Mouse (Mus musculus) midbrain, embryonic 15.5 days (tissue): ENCODE measurements at regions not wholly inside any gene's neighbourhood (a gene's known extent, or its start where the extent isn't known, plus 50 kb on each side); places are given as distances from the start of the nearest gene placed in this dataset.
"Not testable (repeated sequence)": the region's sequence is repeated elsewhere in the genome, so short reads cannot be mapped to it uniquely, and the experiment has no call there.

Source experiments
- ATAC-seq: fragments of 200-750 bp; cut with Nextera tagmentation; replicated peaks from 2 replicates; pipeline ENCODE4 v1.8.0; 2017; ENCODE audit warnings: moderate TSS enrichment
- H3K27ac ChIP-seq: fragments of 300-500 bp; sonication (generic); 2 replicates; pipeline ENCODE4 v1.5.1; 2015; ENCODE audit warnings: mild to moderate bottlenecking, inconsistent platforms
- H3K27me3 ChIP-seq: fragments of 300-500 bp; sonication (generic); replicated peaks from 2 replicates; pipeline ENCODE4 v1.6.1; 2015; ENCODE audit warnings: inconsistent platforms
- H3K36me3 ChIP-seq: fragments of 300-500 bp; sonication (generic); replicated peaks from 2 replicates; pipeline ENCODE4 v1.6.1; 2015; ENCODE audit warnings: inconsistent platforms
- H3K4me1 ChIP-seq: fragments of 300-500 bp; sonication (generic); 2 replicates; pipeline ENCODE4 v1.6.1; 2015; ENCODE audit warnings: inconsistent platforms
- H3K4me2 ChIP-seq: fragments of 300-500 bp; sonication (generic); 2 replicates; pipeline ENCODE4 v1.6.1; 2015; ENCODE audit warnings: inconsistent platforms, mild to moderate bottlenecking, moderate library complexity
- H3K4me3 ChIP-seq: fragments of 300-500 bp; sonication (generic); 2 replicates; pipeline ENCODE4 v1.5.1; 2015; ENCODE audit warnings: mild to moderate bottlenecking, inconsistent platforms
- H3K9ac ChIP-seq: fragments of 300-500 bp; sonication (generic); 2 replicates; pipeline ENCODE4 v1.6.1; 2015; ENCODE audit warnings: mild to moderate bottlenecking, inconsistent platforms
- H3K9me3 ChIP-seq: fragments of 300-500 bp; sonication (generic); 2 replicates; pipeline ENCODE4 v1.6.1; 2016; ENCODE audit warnings: inconsistent platforms
- WGBS: fragments of 180-500 bp; shearing (Covaris S2); methylation state at CpG from one replicate; pipeline ENCODE4 v1.1.7; 2015; ENCODE audit warnings: mixed read lengths; 5-methylcytosine and 5-hydroxymethylcytosine counted together

GRCm38 (mm10) chr4:45631276-45632045 lies 99.2 kb upstream of the Shb start:
- Histone ChIP-seq H3K4me3 (no peak overlapping the region), H3K4me1 (peaks cover 11% of the 10 kb centered on the region), H3K9ac (no peak overlapping the region), H3K27me3 (no peaks in the 10 kb centered on the region), H3K36me3 (no peaks in the 10 kb centered on the region), H3K27ac (no peak overlapping the region), H3K4me2 (no peak overlapping the region), H3K9me3 (no peaks in the 10 kb centered on the region)
- ATAC-seq: no peak
- 60% methylated on average over 7 of the region's 7 CpGs for WGBS

- H3K9ac ChIP-seq: no peak overlapping the region
- H3K4me2 ChIP-seq: no peak overlapping the region
- H3K4me3 ChIP-seq: no peak overlapping the region
- H3K4me1 ChIP-seq: peaks cover 3% of the 10 kb centered on the region; the same call in 1 of the 2 replicates
- no peaks in the 10 kb centered on the region for H3K9me3 ChIP-seq
- no peaks in the 10 kb centered on the region for H3K27me3 ChIP-seq
- 68% methylated on average over 7 of the region's 7 CpGs for WGBS
- H3K27ac ChIP-seq: no peak overlapping the region
- no peak for ATAC-seq
- no peaks in the 10 kb centered on the region for H3K36me3 ChIP-seq
Measured at GRCm38 (mm10) chr4:45625633-45626032, 93.4 kb upstream of the Shb start.

GRCm38 (mm10) chr4:45622017-45622416 lies 89.7 kb upstream of the Shb start:
- no peak overlapping the region for H3K4me2 ChIP-seq
- no peaks in the 10 kb centered on the region for H3K9me3 ChIP-seq
- 96% methylated on average over 5 of the region's 5 CpGs for WGBS
- no peaks in the 10 kb centered on the region for H3K27me3 ChIP-seq
- H3K4me1 ChIP-seq: peaks cover 5% of the 10 kb centered on the region; the same call in 1 of the 2 replicates
- no peak for ATAC-seq
- no peak overlapping the region for H3K27ac ChIP-seq
- no peaks in the 10 kb centered on the region for H3K36me3 ChIP-seq
- no peak overlapping the region for H3K4me3 ChIP-seq
- H3K9ac ChIP-seq: no peak overlapping the region

- Histone ChIP-seq H3K4me3 (no peak overlapping the region), H3K9me3 (no peaks in the 10 kb centered on the region), H3K27me3 (no peaks in the 10 kb centered on the region), H3K4me2 (no peak overlapping the region), H3K4me1 (peaks cover 7% of the 10 kb centered on the region; the same call in 1 of the 2 replicates), H3K27ac (peak overlapping the region; percentile 35; the same call in 1 of the 2 replicates), H3K9ac (no peak overlapping the region), H3K36me3 (no peaks in the 10 kb centered on the region)
- 22% methylated on average over 3 of the region's 3 CpGs for WGBS
- peak; percentile 69; the same call in 1 of the 2 replicates for ATAC-seq
Measured at GRCm38 (mm10) chr4:45617126-45617525, 84.9 kb upstream of the Shb start.

- not testable (repeated sequence) for H3K4me1 ChIP-seq, H3K27me3 ChIP-seq, H3K9ac ChIP-seq, H3K4me3 ChIP-seq, H3K36me3 ChIP-seq, H3K4me2 ChIP-seq, H3K27ac ChIP-seq, H3K9me3 ChIP-seq
- WGBS: 73% methylated on average over 3 of the region's 3 CpGs
- 0 out of 2 replicates have a peak, but pooled peaks have one; percentile 42 for ATAC-seq
Measured at GRCm38 (mm10) chr4:45613498-45613897, 81.2 kb upstream of the Shb start.

- H3K9me3 ChIP-seq: no peaks in the 10 kb centered on the region
- no peak overlapping the region for H3K4me2 ChIP-seq
- no peaks in the 10 kb centered on the region for H3K27me3 ChIP-seq
- no peak overlapping the region for H3K9ac ChIP-seq
- ATAC-seq: no peak
- H3K36me3 ChIP-seq: no peaks in the 10 kb centered on the region
- 65% methylated on average over 5 of the region's 5 CpGs for WGBS
- peaks cover 3% of the 10 kb centered on the region; the same call in 1 of the 2 replicates for H3K4me1 ChIP-seq
- H3K27ac ChIP-seq: no peak overlapping the region
- H3K4me3 ChIP-seq: no peak overlapping the region
Measured at GRCm38 (mm10) chr4:45612132-45612531, 79.9 kb upstream of the Shb start.

GRCm38 (mm10) chr4:45610937-45611336 lies 78.7 kb upstream of the Shb start:
- Histone ChIP-seq H3K4me1 (no peaks in the 10 kb centered on the region), H3K9me3 (no peaks in the 10 kb centered on the region), H3K36me3 (no peaks in the 10 kb centered on the region), H3K4me2 (no peak overlapping the region), H3K27me3 (no peaks in the 10 kb centered on the region), H3K9ac (no peak overlapping the region), H3K27ac (no peak overlapping the region), H3K4me3 (no peak overlapping the region)
- 89% methylated on average over 5 of the region's 5 CpGs for WGBS
- no peak for ATAC-seq

- no peaks in the 10 kb centered on the region for H3K36me3 ChIP-seq
- no peak overlapping the region for H3K27ac ChIP-seq
- H3K4me3 ChIP-seq: no peak overlapping the region
- no peak overlapping the region for H3K4me2 ChIP-seq
- no peaks in the 10 kb centered on the region for H3K27me3 ChIP-seq
- H3K9ac ChIP-seq: no peak overlapping the region
- no peaks in the 10 kb centered on the region for H3K4me1 ChIP-seq
- WGBS: 66% methylated on average over 7 of the region's 7 CpGs
- H3K9me3 ChIP-seq: no peaks in the 10 kb centered on the region
- no peak for ATAC-seq
Measured at GRCm38 (mm10) chr4:45606578-45606977, 74.3 kb upstream of the Shb start.

- Histone ChIP-seq H3K4me1 (no peaks in the 10 kb centered on the region), H3K9me3 (no peaks in the 10 kb centered on the region), H3K36me3 (no peaks in the 10 kb centered on the region), H3K27me3 (no peaks in the 10 kb centered on the region), H3K4me3 (no peak overlapping the region), H3K9ac (no peak overlapping the region), H3K4me2 (no peak overlapping the region), H3K27ac (no peak overlapping the region)
- no peak for ATAC-seq
- 83% methylated on average over 4 of the region's 4 CpGs for whole genome bisulfite sequencing
Measured at GRCm38 (mm10) chr4:45605681-45606080, 73.4 kb upstream of the Shb start.

- WGBS: 33% methylated on average over 5 of the region's 5 CpGs
- Histone ChIP-seq H3K36me3 (no peaks in the 10 kb centered on the region), H3K4me2 (no peak overlapping the region), H3K9ac (no peak overlapping the region), H3K27me3 (no peaks in the 10 kb centered on the region), H3K4me3 (no peak overlapping the region), H3K27ac (no peak overlapping the region), H3K4me1 (no peaks in the 10 kb centered on the region), H3K9me3 (no peaks in the 10 kb centered on the region)
- ATAC-seq: no peak
Measured at GRCm38 (mm10) chr4:45604271-45604800, 72.1 kb upstream of the Shb start.

- WGBS: 26% methylated on average over 9 of the region's 9 CpGs
- Histone ChIP-seq H3K36me3 (no peaks in the 10 kb centered on the region), H3K4me3 (no peak overlapping the region), H3K27me3 (no peaks in the 10 kb centered on the region), H3K4me2 (no peak overlapping the region), H3K9me3 (no peaks in the 10 kb centered on the region), H3K4me1 (no peaks in the 10 kb centered on the region), H3K27ac (peak overlapping the region; percentile 10; the same call in 1 of the 2 replicates), H3K9ac (no peak overlapping the region)
- no peak for ATAC-seq
Measured at GRCm38 (mm10) chr4:45600520-45600919, 68.2 kb upstream of the Shb start.

GRCm38 (mm10) chr4:45593435-45593991 lies 61.2 kb upstream of the Shb start:
- no peak for ATAC-seq
- Histone ChIP-seq H3K4me3 (no peak overlapping the region), H3K4me2 (no peak overlapping the region), H3K9me3 (no peaks in the 10 kb centered on the region), H3K4me1 (peaks cover 21% of the 10 kb centered on the region), H3K9ac (no peak overlapping the region), H3K27ac (no peak overlapping the region), H3K27me3 (0 out of 2 replicates have a peak, but pooled peaks cover 7% of the 10 kb centered on the region), H3K36me3 (no peaks in the 10 kb centered on the region)
- WGBS: 89% methylated on average over 3 of the region's 3 CpGs
